Mouse (Mus musculus) limb, embryonic 12.5 days (tissue): ENCODE results near the gene Rtf2. TPM values are rescaled to one million over a fixed set of nuclear protein-coding genes. Genes with fewer than 3 reads are reported as not detected.

Experiments used
- ATAC-seq: fragments of 200-750 bp; cut with Nextera tagmentation; 2 replicates; pipeline ENCODE4 v1.8.0; 2017; ENCODE audit warnings: low read depth, moderate TSS enrichment; ENCODE audit not compliant: insufficient number of reproducible peaks, insufficient read depth, low FRiP score, low TSS enrichment
- H3K27ac ChIP-seq: fragments of 300-500 bp; sonication (generic); 2 replicates; pipeline ENCODE4 v1.5.1; 2016; ENCODE audit warnings: mild to moderate bottlenecking, moderate library complexity
- H3K27me3 ChIP-seq: fragments of 300-500 bp; sonication (generic); 2 replicates; pipeline ENCODE4 v1.6.1; 2016; ENCODE audit warnings: mild to moderate bottlenecking, moderate library complexity
- H3K36me3 ChIP-seq: fragments of 300-500 bp; sonication (generic); 2 replicates; pipeline ENCODE4 v1.6.1; 2016; ENCODE audit warnings: mild to moderate bottlenecking, moderate library complexity
- H3K4me1 ChIP-seq: fragments of 300-500 bp; sonication (generic); replicated peaks from 2 replicates; pipeline ENCODE4 v1.6.1; 2016
- H3K4me2 ChIP-seq: fragments of 300-500 bp; sonication (generic); 2 replicates; pipeline ENCODE4 v1.6.1; 2016; ENCODE audit warnings: mild to moderate bottlenecking, moderate library complexity
- H3K4me3 ChIP-seq: fragments of 300-500 bp; sonication (generic); replicated peaks from 2 replicates; pipeline ENCODE4 v1.5.1; 2016; ENCODE audit warnings: mild to moderate bottlenecking
- H3K9ac ChIP-seq: fragments of 300-500 bp; sonication (generic); replicated peaks from 2 replicates; pipeline ENCODE4 v1.6.1; 2016; ENCODE audit warnings: mild to moderate bottlenecking, moderate library complexity
- H3K9me3 ChIP-seq: fragments of 300-500 bp; sonication (generic); 2 replicates; pipeline ENCODE4 v1.6.1; 2016; ENCODE audit warnings: mild to moderate bottlenecking, moderate library complexity
- WGBS: fragments of 180-500 bp; shearing (Covaris S2); methylation state at CpG from one replicate; pipeline ENCODE4 v1.1.7; 2016; 5-methylcytosine and 5-hydroxymethylcytosine counted together
- polyA plus RNA-seq: library from polyadenylated mRNA; unstranded; fragments of >200 nt; fragmentation: Nextera tagmentation; extraction: Ambion mirVana; gene quantifications from 2 replicates; pipeline ENCODE4 v1.2.1, GENCODE M21; 2016

The Rtf2 gene
- 67.7 and 69.1 TPM in 2 replicates for polyA plus RNA-seq

- H3K9me3 ChIP-seq: no peaks in the 10 kb centered on the region
- peak within 1 kb of the TSS; percentile 69 for H3K9ac ChIP-seq
- H3K27me3 ChIP-seq: no peaks in the 10 kb centered on the region
- WGBS: 2% methylated on average over 35 of the region's 35 CpGs
- peak; percentile 95 for ATAC-seq
- H3K4me3 ChIP-seq: peak within 1 kb of the TSS; percentile 80
- peaks cover 14% of the 10 kb centered on the region for H3K4me1 ChIP-seq
- 0 out of 2 replicates have a peak within 1 kb of the TSS, but pooled peaks have one; percentile 29 for H3K27ac ChIP-seq
- H3K4me2 ChIP-seq: peak within 1 kb of the TSS; percentile 87
- H3K36me3 ChIP-seq: peaks cover 8% of the 10 kb centered on the region; the same call in 1 of the 2 replicates
These were observed at the start of gene Rtf2 for GRCm38 (mm10) chr2:172439843-172440639. TSS of gene Rtf2 (plus strand) at chr2:172440556.

- Histone ChIP-seq H3K9me3 (no peaks in the 10 kb centered on the region), H3K9ac (no peak overlapping the region), H3K4me1 (no peaks in the 10 kb centered on the region), H3K36me3 (no peaks in the 10 kb centered on the region), H3K4me2 (no peak overlapping the region), H3K4me3 (no peak overlapping the region), H3K27ac (no peak overlapping the region), H3K27me3 (peaks cover 15% of the 10 kb centered on the region)
- 72% methylated on average over 10 of the region's 10 CpGs for WGBS
- no peak for ATAC-seq
These were observed 48.3 kb upstream of the Rtf2 start for GRCm38 (mm10) chr2:172392041-172392521.

GRCm38 (mm10) chr2:172393391-172394051 is 46.8 kb upstream of the Rtf2 start, which contains the start of gene Cass4:
TSS of gene Cass4 (plus strand) at chr2:172393794.
- Histone ChIP-seq H3K4me2 (no peak within 1 kb of the TSS), H3K27ac (no peak within 1 kb of the TSS), H3K4me1 (no peaks in the 10 kb centered on the region), H3K4me3 (no peak within 1 kb of the TSS), H3K9me3 (no peaks in the 10 kb centered on the region), H3K9ac (no peak within 1 kb of the TSS), H3K27me3 (peaks cover 15% of the 10 kb centered on the region), H3K36me3 (no peaks in the 10 kb centered on the region)
- no peak for ATAC-seq
- 29% methylated on average over 13 of the region's 13 CpGs for WGBS

GRCm38 (mm10) chr2:172394052-172394392 is 46.3 kb upstream of the Rtf2 start:
- no peak for ATAC-seq
- H3K4me2 ChIP-seq: no peak overlapping the region

GRCm38 (mm10) chr2:172394671-172395070 is 45.7 kb upstream of the Rtf2 start:
- no peak for ATAC-seq

More at GRCm38 (mm10) chr2:172394052-172394392, 46.3 kb upstream of the Rtf2 start:
- Histone ChIP-seq H3K27ac (no peak overlapping the region), H3K9me3 (no peaks in the 10 kb centered on the region), H3K36me3 (no peaks in the 10 kb centered on the region), H3K4me3 (no peak overlapping the region), H3K9ac (no peak overlapping the region), H3K27me3 (peaks cover 15% of the 10 kb centered on the region), H3K4me1 (no peaks in the 10 kb centered on the region)
- WGBS: 69% methylated on average over 2 of the region's 2 CpGs

GRCm38 (mm10) chr2:172395961-172396360 is 44.4 kb upstream of the Rtf2 start:
- no peak overlapping the region for H3K27ac ChIP-seq
- no peak for ATAC-seq
- WGBS: 42% methylated on average over 9 of the region's 9 CpGs
- H3K36me3 ChIP-seq: no peaks in the 10 kb centered on the region
- H3K9me3 ChIP-seq: no peaks in the 10 kb centered on the region
- peaks cover 19% of the 10 kb centered on the region for H3K27me3 ChIP-seq
- no peak overlapping the region for H3K4me3 ChIP-seq
- no peaks in the 10 kb centered on the region for H3K4me1 ChIP-seq
- H3K4me2 ChIP-seq: no peak overlapping the region
- H3K9ac ChIP-seq: no peak overlapping the region

More at GRCm38 (mm10) chr2:172394671-172395070, 45.7 kb upstream of the Rtf2 start:
- H3K9ac ChIP-seq: no peak overlapping the region
- no peak overlapping the region for H3K4me3 ChIP-seq
- no peak overlapping the region for H3K27ac ChIP-seq
- WGBS: 78% methylated on average over 4 of the region's 4 CpGs
- no peaks in the 10 kb centered on the region for H3K9me3 ChIP-seq
- H3K27me3 ChIP-seq: peaks cover 18% of the 10 kb centered on the region
- H3K4me2 ChIP-seq: no peak overlapping the region
- no peaks in the 10 kb centered on the region for H3K36me3 ChIP-seq
- no peaks in the 10 kb centered on the region for H3K4me1 ChIP-seq

GRCm38 (mm10) chr2:172399901-172400300 is 40.5 kb upstream of the Rtf2 start:
- Histone ChIP-seq H3K36me3 (no peaks in the 10 kb centered on the region), H3K27me3 (peaks cover 9% of the 10 kb centered on the region; the same call in 1 of the 2 replicates), H3K9ac (no peak overlapping the region), H3K4me1 (no peaks in the 10 kb centered on the region), H3K27ac (no peak overlapping the region), H3K4me3 (no peak overlapping the region), H3K4me2 (no peak overlapping the region), H3K9me3 (no peaks in the 10 kb centered on the region)
- 60% methylated on average over 9 of the region's 9 CpGs for WGBS
- ATAC-seq: no peak

- Histone ChIP-seq H3K27ac (0 out of 2 replicates have a peak overlapping the region, but pooled peaks have one; percentile 23), H3K4me2 (no peak overlapping the region), H3K4me1 (no peaks in the 10 kb centered on the region), H3K4me3 (no peak overlapping the region), H3K36me3 (no peaks in the 10 kb centered on the region), H3K9ac (no peak overlapping the region), H3K27me3 (0 out of 2 replicates have a peak, but pooled peaks cover 9% of the 10 kb centered on the region), H3K9me3 (no peaks in the 10 kb centered on the region)
- 63% methylated on average over 13 of the region's 13 CpGs for WGBS
- ATAC-seq: no peak
These were observed 39.1 kb upstream of the Rtf2 start for GRCm38 (mm10) chr2:172401116-172401825.

GRCm38 (mm10) chr2:172404239-172404638 is 36.1 kb upstream of the Rtf2 start:
- no peak overlapping the region for H3K4me3 ChIP-seq
- 69% methylated on average over 7 of the region's 7 CpGs for WGBS
- H3K27ac ChIP-seq: no peak overlapping the region
- 0 out of 2 replicates have a peak, but pooled peaks cover 12% of the 10 kb centered on the region for H3K27me3 ChIP-seq
- no peaks in the 10 kb centered on the region for H3K36me3 ChIP-seq
- H3K9ac ChIP-seq: no peak overlapping the region
- no peak for ATAC-seq
- no peaks in the 10 kb centered on the region for H3K9me3 ChIP-seq
- H3K4me1 ChIP-seq: no peaks in the 10 kb centered on the region; the same call in 1 of the 2 replicates
- no peak overlapping the region for H3K4me2 ChIP-seq

GRCm38 (mm10) chr2:172405011-172405410 is 35.3 kb upstream of the Rtf2 start:
- no peaks in the 10 kb centered on the region; the same call in 1 of the 2 replicates for H3K4me1 ChIP-seq

More at GRCm38 (mm10) chr2:172405011-172405410, 35.3 kb upstream of the Rtf2 start:
- Histone ChIP-seq H3K27me3 (0 out of 2 replicates have a peak, but pooled peaks cover 7% of the 10 kb centered on the region), H3K9ac (no peak overlapping the region), H3K36me3 (no peaks in the 10 kb centered on the region), H3K4me2 (no peak overlapping the region), H3K27ac (no peak overlapping the region), H3K4me3 (no peak overlapping the region), H3K9me3 (no peaks in the 10 kb centered on the region)
- no peak for ATAC-seq
- WGBS: 62% methylated on average over 3 of the region's 3 CpGs
